Mouse (Mus musculus): ENCODE results near the gene Cpvl. TPM values are rescaled to one million over a fixed set of nuclear protein-coding genes. Genes with fewer than 3 reads are reported as not detected.

The Cpvl gene
- polyA plus RNA-seq, 2 experiments: 0.20 to 0.21 TPM

GRCm38 (mm10) chr6:53951421-53951820, 27.1 kb downstream of the Cpvl start:
- Histone ChIP-seq H3K27ac (replicated peaks; ENCODE audit: low read depth, low read length) (peak overlapping the region; percentile 21), H3K36me3 (ENCODE audit: control insufficient read depth, insufficient read depth, low read length) (no peaks in the 10 kb centered on the region), H3K9ac (ENCODE audit: low read depth, low read length, severe bottlenecking) (no peak overlapping the region), H3K9me3 (ENCODE audit: control insufficient read depth, low read length) (no peaks in the 10 kb centered on the region), H3K27me3 (ENCODE audit: control insufficient read depth, insufficient read depth, low read length) (no peaks in the 10 kb centered on the region), H3K4me2 (replicated peaks; ENCODE audit: low read depth, low read length, severe bottlenecking) (no peak overlapping the region), H3K4me3 (replicated peaks; ENCODE audit: low read length) (no peak overlapping the region), H3K4me1 (ENCODE audit: control insufficient read depth, insufficient read depth, low read length) (peaks cover 55% of the 10 kb centered on the region)
- no peak for DNase-seq (ENCODE audit: low spot score)
- TF ChIP-seq POLR2A (IDR thresholded peaks at IDR 0.05; ENCODE audit: borderline replicate concordance, extremely low read depth, insufficient read depth, insufficient read length): no peak
- 67% methylated on average over 4 of the region's 4 CpGs for WGBS
- ATAC-seq (ENCODE audit: low FRiP score, low read depth): no peak

- no peak for TF ChIP-seq POLR2A (IDR thresholded peaks at IDR 0.05; ENCODE audit: borderline replicate concordance, extremely low read depth, insufficient read depth, insufficient read length)
- 0 out of 2 replicates have a peak overlapping the region, but pooled peaks have one; percentile 6 for H3K9ac ChIP-seq (ENCODE audit: low read depth, low read length, severe bottlenecking)
- no peaks in the 10 kb centered on the region for H3K36me3 ChIP-seq (ENCODE audit: control insufficient read depth, insufficient read depth, low read length)
- DNase-seq (ENCODE audit: low spot score) (peak; percentile 34), ATAC-seq (ENCODE audit: low FRiP score, low read depth) (no peak)
- H3K27ac ChIP-seq (replicated peaks; ENCODE audit: low read depth, low read length): peak overlapping the region; percentile 21
- peaks cover 58% of the 10 kb centered on the region for H3K4me1 ChIP-seq (ENCODE audit: control insufficient read depth, insufficient read depth, low read length)
- no peak overlapping the region for H3K4me3 ChIP-seq (replicated peaks; ENCODE audit: low read length)
- no peaks in the 10 kb centered on the region for H3K27me3 ChIP-seq (ENCODE audit: control insufficient read depth, insufficient read depth, low read length)
- H3K4me2 ChIP-seq (replicated peaks; ENCODE audit: low read depth, low read length, severe bottlenecking): no peak overlapping the region
- WGBS: 25% methylated on average over 9 of the region's 9 CpGs
- H3K9me3 ChIP-seq (ENCODE audit: control insufficient read depth, low read length): no peaks in the 10 kb centered on the region
These were observed 27.6 kb downstream of the Cpvl start for GRCm38 (mm10) chr6:53950876-53951275.

GRCm38 (mm10) chr6:53948388-53949035, 30.0 kb downstream of the Cpvl start:
- H3K27ac ChIP-seq (replicated peaks; ENCODE audit: low read depth, low read length): peak overlapping the region; percentile 73

GRCm38 (mm10) chr6:53944887-53945286, 33.6 kb downstream of the Cpvl start:
- Histone ChIP-seq H3K27me3 (ENCODE audit: control insufficient read depth, insufficient read depth, low read length) (no peaks in the 10 kb centered on the region), H3K9me3 (ENCODE audit: control insufficient read depth, low read length) (no peaks in the 10 kb centered on the region), H3K9ac (ENCODE audit: low read depth, low read length, severe bottlenecking) (no peak overlapping the region), H3K36me3 (ENCODE audit: control insufficient read depth, insufficient read depth, low read length) (no peaks in the 10 kb centered on the region), H3K4me1 (ENCODE audit: control insufficient read depth, insufficient read depth, low read length) (peaks cover 74% of the 10 kb centered on the region), H3K4me3 (replicated peaks; ENCODE audit: low read length) (no peak overlapping the region), H3K27ac (replicated peaks; ENCODE audit: low read depth, low read length) (no peak overlapping the region), H3K4me2 (replicated peaks; ENCODE audit: low read depth, low read length, severe bottlenecking) (no peak overlapping the region)
- WGBS: 64% methylated on average over 5 of the region's 5 CpGs
- DNase-seq (ENCODE audit: low spot score) (no peak), ATAC-seq (ENCODE audit: low FRiP score, low read depth) (no peak)
- TF ChIP-seq POLR2A (IDR thresholded peaks at IDR 0.05; ENCODE audit: borderline replicate concordance, extremely low read depth, insufficient read depth, insufficient read length): no peak

More at GRCm38 (mm10) chr6:53948388-53949035, 30.0 kb downstream of the Cpvl start:
- peaks cover 63% of the 10 kb centered on the region for H3K4me1 ChIP-seq (ENCODE audit: control insufficient read depth, insufficient read depth, low read length)
- no peaks in the 10 kb centered on the region for H3K36me3 ChIP-seq (ENCODE audit: control insufficient read depth, insufficient read depth, low read length)
- no peak overlapping the region for H3K9ac ChIP-seq (ENCODE audit: low read depth, low read length, severe bottlenecking)
- ATAC-seq (ENCODE audit: low FRiP score, low read depth) (peak; percentile 31; the same call in 1 of the 2 replicates), DNase-seq (ENCODE audit: low spot score) (peak; percentile 32)
- no peak for TF ChIP-seq POLR2A (IDR thresholded peaks at IDR 0.05; ENCODE audit: borderline replicate concordance, extremely low read depth, insufficient read depth, insufficient read length)
- no peaks in the 10 kb centered on the region for H3K9me3 ChIP-seq (ENCODE audit: control insufficient read depth, low read length)
- no peak overlapping the region for H3K4me3 ChIP-seq (replicated peaks; ENCODE audit: low read length)
- no peaks in the 10 kb centered on the region for H3K27me3 ChIP-seq (ENCODE audit: control insufficient read depth, insufficient read depth, low read length)
- 6% methylated on average over 4 of the region's 4 CpGs for WGBS
- H3K4me2 ChIP-seq (replicated peaks; ENCODE audit: low read depth, low read length, severe bottlenecking): no peak overlapping the region

- 59% methylated on average over 3 of the region's 3 CpGs for WGBS
- ATAC-seq (ENCODE audit: low FRiP score, low read depth): no peak
- H3K4me2 ChIP-seq (replicated peaks; ENCODE audit: low read depth, low read length, severe bottlenecking): no peak overlapping the region
These were observed 34.1 kb downstream of the Cpvl start for GRCm38 (mm10) chr6:53944417-53944816.

More at GRCm38 (mm10) chr6:53944417-53944816, 34.1 kb downstream of the Cpvl start:
- Histone ChIP-seq H3K36me3 (ENCODE audit: control insufficient read depth, insufficient read depth, low read length) (no peaks in the 10 kb centered on the region), H3K27me3 (ENCODE audit: control insufficient read depth, insufficient read depth, low read length) (no peaks in the 10 kb centered on the region), H3K27ac (replicated peaks; ENCODE audit: low read depth, low read length) (no peak overlapping the region), H3K9me3 (ENCODE audit: control insufficient read depth, low read length) (no peaks in the 10 kb centered on the region), H3K9ac (ENCODE audit: low read depth, low read length, severe bottlenecking) (no peak overlapping the region), H3K4me3 (replicated peaks; ENCODE audit: low read length) (no peak overlapping the region), H3K4me1 (ENCODE audit: control insufficient read depth, insufficient read depth, low read length) (peaks cover 74% of the 10 kb centered on the region)
- TF ChIP-seq POLR2A (IDR thresholded peaks at IDR 0.05; ENCODE audit: borderline replicate concordance, extremely low read depth, insufficient read depth, insufficient read length): no peak
- DNase-seq (ENCODE audit: low spot score): no peak
